Mouse (Mus musculus) adrenal gland, postnatal 10 days (tissue): ENCODE measurements around the gene Upk2. TPM values are rescaled to one million over a fixed set of nuclear protein-coding genes. Genes with fewer than 3 reads are reported as not detected.

Experiments used
- DNase-seq: peaks from one replicate; pipeline ENCODE4 v3.0.0; 2021; ENCODE audit warnings: mixed read lengths
- total RNA-seq, 2 experiments: library from RNA; stranded (reverse); gene quantifications; 2 replicates each; pipeline ENCODE4 v1.2.3; 2021

Upk2 gene
- total RNA-seq, 2 experiments from 2014 or later = not detected

- DNase-seq = peak; percentile 94
These were observed 47.6 kb downstream of the Upk2 start, which contains the start of the genes Rps25 and Trappc4 for GRCm38 (mm10) chr9:44406906-44407751. Gene Rps25, plus strand, starts transcription at chr9:44407139. Gene Trappc4, minus strand, starts transcription at chr9:44407600.

- DNase-seq = no peak
These were observed 49.8 kb downstream of the Upk2 start for GRCm38 (mm10) chr9:44405011-44405410.

Other genes with a start within 250 kb of the Upk2 start
- gene Cbl, start 220.9 kb downstream of the Upk2 start, total RNA-seq = 10 to 100 TPM; 28.2 to 32.4 TPM
- gene Ccdc153, start 214.3 kb downstream of the Upk2 start, total RNA-seq = 1 to 10 TPM; 1.5 to 1.6 TPM
- under 1 TPM in 1 of 2 experiments, not detected in 1; 0.48 TPM for gene Pdzd3, start 203.5 kb downstream of the Upk2 start, total RNA-seq
- gene Nlrx1, start 186.4 kb downstream of the Upk2 start, total RNA-seq = 10 to 100 TPM; 23.1 to 30.6 TPM
- gene Abcg4, start 166.4 kb downstream of the Upk2 start, total RNA-seq = 10 to 100 TPM; 15.0 to 23.1 TPM
- 10 to 100 TPM; 17.3 to 24.4 TPM for gene Hinfp, start 149.3 kb downstream of the Upk2 start, total RNA-seq
- gene C2cd2l, start 134.7 kb downstream of the Upk2 start, total RNA-seq = 10 to 100 TPM; 19.3 to 25.1 TPM
- 10 to 100 TPM; 25.2 to 27.7 TPM for gene Dpagt1, start 129.0 kb downstream of the Upk2 start, total RNA-seq
- 10 to 100 TPM; 87.2 to 99.6 TPM for gene H2afx, start 120.3 kb downstream of the Upk2 start, total RNA-seq
- gene Hmbs, start 110.7 kb downstream of the Upk2 start, total RNA-seq = 100 to 1,000 TPM in 1 of 2 experiments, 10 to 100 TPM in 1; 86.7 to 101 TPM
- 10 to 100 TPM; 42.3 to 47.3 TPM for gene Vps11, start 93.3 kb downstream of the Upk2 start, total RNA-seq
- gene Hyou1, start 75.5 kb downstream of the Upk2 start, total RNA-seq = 100 to 1,000 TPM in 1 of 2 experiments, 10 to 100 TPM in 1; 97.2 to 121 TPM
- gene Slc37a4, start 58.1 kb downstream of the Upk2 start, total RNA-seq = 10 to 100 TPM; 30.6 to 44.8 TPM
- 1,000 to 10,000 TPM; 1,303 to 1,311 TPM for gene Rps25, start 47.8 kb downstream of the Upk2 start, total RNA-seq
- 10 to 100 TPM; 65.4 to 70.9 TPM for gene Trappc4, start 47.4 kb downstream of the Upk2 start, total RNA-seq
- 10 to 100 TPM; 15.4 to 20.7 TPM for gene Ccdc84, start 36.4 kb downstream of the Upk2 start, total RNA-seq
- not detected for gene Foxr1, start 13.8 kb downstream of the Upk2 start, total RNA-seq
- 10 to 100 TPM; 64.6 to 72.6 TPM for gene Bcl9l, start 27.8 kb upstream of the Upk2 start, total RNA-seq
- 1 to 10 TPM; 1.0 to 1.4 TPM for gene Cxcr5, start 106.9 kb upstream of the Upk2 start, total RNA-seq
- 100 to 1,000 TPM; 106 to 118 TPM for gene Ddx6, start 149.9 kb upstream of the Upk2 start, total RNA-seq
- gene Treh, start 218.3 kb upstream of the Upk2 start, total RNA-seq = not detected